Mouse (Mus musculus): Measurements from ENCODE around the gene Dlg2. TPM values are rescaled to one million over a fixed set of nuclear protein-coding genes. Genes with fewer than 3 reads are reported as not detected.

The Dlg2 gene
- polyA plus RNA-seq, 1 experiment, result 89.8 TPM

DNA sequence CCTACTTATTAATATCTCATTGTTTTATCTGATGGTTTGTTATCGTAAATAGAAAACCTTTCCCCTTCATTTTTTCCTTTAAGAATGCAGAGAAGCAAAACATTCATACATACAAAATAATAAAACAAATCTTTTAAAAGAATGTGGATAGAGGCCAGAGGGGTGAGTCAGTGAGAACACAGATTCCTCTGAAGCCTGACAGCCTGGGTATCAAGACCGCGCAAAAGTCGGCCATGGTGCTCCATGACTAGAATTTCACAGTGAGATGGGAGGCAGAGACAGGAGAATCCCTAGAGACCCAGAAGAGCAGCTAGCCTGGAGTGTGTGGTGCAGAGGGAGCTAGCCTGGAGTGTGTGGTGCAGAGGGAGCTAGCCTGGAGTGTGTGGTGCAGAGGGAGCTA is 2010.4 kb downstream of the Dlg2 start:
- H3K27ac ChIP-seq (ENCODE audit: insufficient read depth, low read length), result no peak overlapping the region
- H3K4me3 ChIP-seq (replicated peaks; ENCODE audit: insufficient read depth, low read depth, low read length), result no peak overlapping the region
- no peak for DNase-seq
- TF ChIP-seq CTCF (IDR thresholded peaks at IDR 0.05; ENCODE audit: borderline replicate concordance, insufficient read depth, low read depth, low read length), result no peak
- no peak for TF ChIP-seq POLR2A (IDR thresholded peaks at IDR 0.05; ENCODE audit: borderline replicate concordance, insufficient read depth, low read length)
- no peaks in the 10 kb centered on the region for H3K27me3 ChIP-seq (ENCODE audit: control insufficient read depth, insufficient read depth, low read length)
- WGBS, result 95% methylated on average over 4 of the region's 4 CpGs
- no peaks in the 10 kb centered on the region for H3K4me1 ChIP-seq (ENCODE audit: control insufficient read depth, insufficient read depth, low read length)

GRCm38 (mm10) chr7:92492262-92492661 is 2015.8 kb downstream of the Dlg2 start:
- TF ChIP-seq CTCF (IDR thresholded peaks at IDR 0.05; ENCODE audit: borderline replicate concordance, insufficient read depth, low read depth, low read length) (no peak), POLR2A (IDR thresholded peaks at IDR 0.05; ENCODE audit: borderline replicate concordance, insufficient read depth, low read length) (no peak)
- Histone ChIP-seq H3K4me3 (replicated peaks; ENCODE audit: insufficient read depth, low read depth, low read length) (no peak overlapping the region), H3K27ac (ENCODE audit: insufficient read depth, low read length) (no peak overlapping the region), H3K4me1 (ENCODE audit: control insufficient read depth, insufficient read depth, low read length) (no peaks in the 10 kb centered on the region), H3K27me3 (ENCODE audit: control insufficient read depth, insufficient read depth, low read length) (no peaks in the 10 kb centered on the region)
- WGBS, result 64% methylated on average over 1 of the region's 1 CpGs
- no peak for DNase-seq

DNA sequence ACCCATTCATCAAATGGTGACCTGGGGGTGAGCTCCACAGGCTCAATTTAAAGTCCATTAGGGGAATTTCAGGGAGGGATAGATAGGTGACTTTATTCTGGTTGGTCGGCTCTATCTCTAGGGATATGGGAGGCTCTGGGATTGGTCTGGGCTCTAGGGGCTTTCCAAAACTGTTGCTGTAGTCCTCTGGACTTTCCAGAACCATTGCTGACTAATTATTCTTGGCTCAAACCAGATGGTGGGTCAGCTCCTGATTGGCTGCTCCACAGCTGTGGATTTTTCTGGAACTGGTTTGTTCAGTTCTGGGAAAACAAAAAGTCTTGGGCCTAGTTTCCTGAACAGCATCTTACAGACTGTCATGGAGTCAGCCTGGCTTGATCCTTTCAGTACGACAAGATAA is 2017.0 kb downstream of the Dlg2 start:
- DNase-seq, result no peak
- no peak for TF ChIP-seq POLR2A (IDR thresholded peaks at IDR 0.05; ENCODE audit: borderline replicate concordance, insufficient read depth, low read length)
- TF ChIP-seq CTCF (IDR thresholded peaks at IDR 0.05; ENCODE audit: borderline replicate concordance, insufficient read depth, low read depth, low read length), result no peak
- H3K4me3 ChIP-seq (replicated peaks; ENCODE audit: insufficient read depth, low read depth, low read length), result no peak overlapping the region
- WGBS, result 95% methylated on average over 2 of the region's 2 CpGs
- no peak overlapping the region for H3K27ac ChIP-seq (ENCODE audit: insufficient read depth, low read length)
- no peaks in the 10 kb centered on the region for H3K4me1 ChIP-seq (ENCODE audit: control insufficient read depth, insufficient read depth, low read length)
- H3K27me3 ChIP-seq (ENCODE audit: control insufficient read depth, insufficient read depth, low read length), result no peaks in the 10 kb centered on the region

Other genes starting within 250 kb of the Dlg2 start
- gene Ccdc83, start 210.9 kb upstream of the Dlg2 start, polyA plus RNA-seq (2012; rRNA removed), result 0.10 TPM in 1 of 2 replicates, not detected in the other
- 39.9 and 44.8 TPM in 2 replicates for gene Sytl2, start 174.4 kb upstream of the Dlg2 start, polyA plus RNA-seq (2012; rRNA removed)
- 1.3 TPM in 2 replicates for gene Ccdc89, start 50.1 kb upstream of the Dlg2 start, polyA plus RNA-seq (2012; rRNA removed)
- gene Crebzf, start 33.9 kb upstream of the Dlg2 start, polyA plus RNA-seq (2012; rRNA removed), result 135 and 143 TPM in 2 replicates
- 43.6 and 43.8 TPM in 2 replicates for gene Tmem126a, start 19.4 kb upstream of the Dlg2 start, polyA plus RNA-seq (2012; rRNA removed)
- 29.0 and 33.5 TPM in 2 replicates for gene Tmem126b, start 671 bp upstream of the Dlg2 start, polyA plus RNA-seq (2012; rRNA removed)